Mouse (Mus musculus) olfactory bulb, adult 2 months (tissue): ENCODE data around the gene Wdr54.

Experiments used
- CTCF ChIP-seq: fragments of 200-500 bp; IDR thresholded peaks from 2 replicates; pipeline ENCODE4 v1.5.1; 2012; ENCODE audit warnings: low read depth, mild to moderate bottlenecking, low read length, moderate library complexity; ENCODE audit not compliant: insufficient read depth
- POLR2A ChIP-seq: fragments of 200-500 bp; IDR thresholded peaks from 2 replicates; pipeline ENCODE4 v1.6.1; 2012; ENCODE audit warnings: mild to moderate bottlenecking, low read depth, low read length, moderate library complexity; ENCODE audit not compliant: insufficient read depth

DNA sequence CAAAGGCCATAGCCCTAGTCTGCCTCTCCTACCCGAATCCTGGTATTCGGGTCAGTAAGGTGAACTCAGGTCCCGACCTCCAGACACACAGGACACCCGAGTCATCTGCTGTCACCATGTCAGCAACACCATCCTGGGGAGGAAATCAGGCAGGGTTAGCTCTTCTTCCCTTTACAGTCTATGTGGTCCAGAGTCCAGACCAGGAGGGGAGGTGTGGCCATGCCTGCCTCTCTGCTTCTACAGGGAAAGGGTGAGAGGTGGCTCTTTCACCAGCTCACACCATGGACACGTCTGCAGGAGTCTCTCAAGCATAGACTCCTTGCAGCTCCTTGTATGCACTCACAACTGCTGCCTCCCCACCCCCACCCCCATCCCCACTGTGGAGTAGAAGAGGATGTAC lies 2.7 kb downstream of the Wdr54 start:
- TF ChIP-seq POLR2A = no peak
- TF ChIP-seq CTCF = no peak
